Mouse (Mus musculus): ENCODE measurements around the gene Sf3a1.

GRCm38 (mm10) chr11:4158676-4159075 is 1.5 kb upstream of the Sf3a1 start:
- TF ChIP-seq CTCF (IDR thresholded peaks at IDR 0.05; ENCODE audit: low read depth, low read length) (no peak), POLR2A (IDR thresholded peaks at IDR 0.05; ENCODE audit: borderline replicate concordance, low read depth, low read length) (no peak)
